Mouse (Mus musculus): ENCODE measurements around the gene Rab11fip4. TPM values are rescaled to one million over a fixed set of nuclear protein-coding genes. Genes with fewer than 3 reads are reported as not detected.

Rab11fip4 gene
- polyA plus RNA-seq, 2 experiments: 0.46 to 0.63 TPM

- no peak for DNase-seq (ENCODE audit: low read depth in 3 of 3, low spot score in 3 of 3)
- H3K9me3 ChIP-seq (ENCODE audit: control insufficient read depth, low read length): no peaks in the 10 kb centered on the region
- H3K4me1 ChIP-seq (replicated peaks; ENCODE audit: control insufficient read depth in 2 of 2, insufficient read depth in 2 of 2, low read length in 1 of 2): peaks cover 0 to 10% of the 10 kb centered on the region in 2 experiments; a peak in 2 of 4 replicates
- no peaks in the 10 kb centered on the region for H3K27me3 ChIP-seq (ENCODE audit: control insufficient read depth, insufficient read depth, low read length)
- TF ChIP-seq CTCF (IDR thresholded peaks at IDR 0.05; ENCODE audit: low read depth) (0 out of 2 replicates have a peak, but pooled peaks have one; percentile 29), EP300 (IDR thresholded peaks at IDR 0.05; ENCODE audit: low read depth) (no peak)
- H3K4me2 ChIP-seq (ENCODE audit: low read depth): no peak overlapping the region
- no peak for ATAC-seq (ENCODE audit: insufficient read depth)
- 73% methylated on average over 6 of the region's 6 CpGs for WGBS (ENCODE audit: insufficient replicate concordance)
- H3K27ac ChIP-seq: no peak overlapping the region
- H3K9ac ChIP-seq (replicated peaks): no peak overlapping the region
- no peak overlapping the region for H3K4me3 ChIP-seq (ENCODE audit: insufficient read depth in 1 of 2, low read depth in 2 of 2, low read length in 2 of 2)
- no peaks in the 10 kb centered on the region for H3K36me3 ChIP-seq (replicated peaks; ENCODE audit: control insufficient read depth, insufficient read depth, low read depth)
These were observed 44.8 kb downstream of the Rab11fip4 start for GRCm38 (mm10) chr11:79635661-79636449.

GRCm38 (mm10) chr11:79636481-79636880, 45.5 kb downstream of the Rab11fip4 start:
- ATAC-seq (ENCODE audit: insufficient read depth) (no peak), DNase-seq (ENCODE audit: low read depth in 3 of 3, low spot score in 3 of 3) (no peak)
- H3K4me3 ChIP-seq (ENCODE audit: insufficient read depth in 1 of 2, low read depth in 2 of 2, low read length in 2 of 2): no peak overlapping the region
- H3K27me3 ChIP-seq (ENCODE audit: control insufficient read depth, insufficient read depth, low read length): no peaks in the 10 kb centered on the region
- no peak for TF ChIP-seq EP300 (IDR thresholded peaks at IDR 0.05; ENCODE audit: low read depth)
- TF ChIP-seq CTCF (IDR thresholded peaks at IDR 0.05; ENCODE audit: low read depth): no peak
- no peaks in the 10 kb centered on the region for H3K9me3 ChIP-seq (ENCODE audit: control insufficient read depth, low read length)
- peaks cover 0 to 10% of the 10 kb centered on the region in 2 experiments; a peak in 2 of 4 replicates for H3K4me1 ChIP-seq (replicated peaks; ENCODE audit: control insufficient read depth in 2 of 2, insufficient read depth in 2 of 2, low read length in 1 of 2)
- no peak overlapping the region for H3K4me2 ChIP-seq (ENCODE audit: low read depth)
- H3K36me3 ChIP-seq (replicated peaks; ENCODE audit: control insufficient read depth, insufficient read depth, low read depth): no peaks in the 10 kb centered on the region
- no peak overlapping the region for H3K9ac ChIP-seq (replicated peaks)
- no peak overlapping the region for H3K27ac ChIP-seq
- WGBS (ENCODE audit: insufficient replicate concordance): 53% methylated on average over 1 of the region's 1 CpGs

GRCm38 (mm10) chr11:79638691-79639090, 47.7 kb downstream of the Rab11fip4 start:
- no peak overlapping the region for H3K9ac ChIP-seq (replicated peaks)
- no peak overlapping the region for H3K27ac ChIP-seq
- 71% methylated on average over 5 of the region's 5 CpGs for WGBS (ENCODE audit: insufficient replicate concordance)
- no peaks in the 10 kb centered on the region for H3K9me3 ChIP-seq (ENCODE audit: control insufficient read depth, low read length)
- no peak for TF ChIP-seq CTCF (IDR thresholded peaks at IDR 0.05; ENCODE audit: low read depth)
- DNase-seq (ENCODE audit: low read depth in 3 of 3, low spot score in 3 of 3) (no peak), ATAC-seq (ENCODE audit: insufficient read depth) (no peak)
- no peaks in the 10 kb centered on the region for H3K27me3 ChIP-seq (ENCODE audit: control insufficient read depth, insufficient read depth, low read length)
- H3K4me1 ChIP-seq (replicated peaks; ENCODE audit: control insufficient read depth in 2 of 2, insufficient read depth in 2 of 2, low read length in 1 of 2): peaks cover 0 to 5% of the 10 kb centered on the region in 2 experiments; a peak in 2 of 4 replicates
- H3K36me3 ChIP-seq (replicated peaks; ENCODE audit: control insufficient read depth, insufficient read depth, low read depth): no peaks in the 10 kb centered on the region
- H3K4me2 ChIP-seq (ENCODE audit: low read depth): no peak overlapping the region
- no peak overlapping the region for H3K4me3 ChIP-seq (ENCODE audit: insufficient read depth in 1 of 2, low read depth in 2 of 2, low read length in 2 of 2)

- 12% methylated on average over 8 of the region's 8 CpGs for WGBS (ENCODE audit: insufficient replicate concordance)
These were observed 50.1 kb downstream of the Rab11fip4 start for GRCm38 (mm10) chr11:79640940-79641733.

GRCm38 (mm10) chr11:79643730-79644129, 52.7 kb downstream of the Rab11fip4 start:
- Histone ChIP-seq H3K4me3 (ENCODE audit: insufficient read depth in 1 of 2, low read depth in 2 of 2, low read length in 2 of 2) (no peak overlapping the region), H3K9me3 (ENCODE audit: control insufficient read depth, low read length) (no peaks in the 10 kb centered on the region), H3K27me3 (ENCODE audit: control insufficient read depth, insufficient read depth, low read length) (no peaks in the 10 kb centered on the region), H3K27ac (no peak overlapping the region), H3K9ac (replicated peaks) (no peak overlapping the region), H3K36me3 (replicated peaks; ENCODE audit: control insufficient read depth, insufficient read depth, low read depth) (no peaks in the 10 kb centered on the region), H3K4me1 (replicated peaks; ENCODE audit: control insufficient read depth in 2 of 2, insufficient read depth in 2 of 2, low read length in 1 of 2) (peaks cover 0 to 3% of the 10 kb centered on the region in 2 experiments; a peak in 1 of 4 replicates), H3K4me2 (ENCODE audit: low read depth) (no peak overlapping the region)
- no peak for TF ChIP-seq EP300 (IDR thresholded peaks at IDR 0.05; ENCODE audit: low read depth)
- no peak for TF ChIP-seq CTCF (IDR thresholded peaks at IDR 0.05; ENCODE audit: low read depth)
- no peak for DNase-seq (ENCODE audit: low read depth in 3 of 3, low spot score in 3 of 3)
- ATAC-seq (ENCODE audit: insufficient read depth): no peak
- 66% methylated on average over 9 of the region's 9 CpGs for WGBS (ENCODE audit: insufficient replicate concordance)

More at GRCm38 (mm10) chr11:79640940-79641733, 50.1 kb downstream of the Rab11fip4 start:
- Histone ChIP-seq H3K4me2 (ENCODE audit: low read depth) (no peak overlapping the region), H3K9ac (replicated peaks) (no peak overlapping the region), H3K9me3 (ENCODE audit: control insufficient read depth, low read length) (no peaks in the 10 kb centered on the region), H3K36me3 (replicated peaks; ENCODE audit: control insufficient read depth, insufficient read depth, low read depth) (no peaks in the 10 kb centered on the region), H3K4me3 (ENCODE audit: insufficient read depth in 1 of 2, low read depth in 2 of 2, low read length in 2 of 2) (no peak overlapping the region), H3K27ac (no peak overlapping the region), H3K27me3 (ENCODE audit: control insufficient read depth, insufficient read depth, low read length) (no peaks in the 10 kb centered on the region), H3K4me1 (replicated peaks; ENCODE audit: control insufficient read depth in 2 of 2, insufficient read depth in 2 of 2, low read length in 1 of 2) (peaks cover 0 to 3% of the 10 kb centered on the region in 2 experiments; a peak in 1 of 4 replicates)
- DNase-seq (ENCODE audit: low read depth in 3 of 3, low spot score in 3 of 3) (no peak), ATAC-seq (ENCODE audit: insufficient read depth) (no peak)
- TF ChIP-seq CTCF (IDR thresholded peaks at IDR 0.05; ENCODE audit: low read depth) (no peak), EP300 (IDR thresholded peaks at IDR 0.05; ENCODE audit: low read depth) (no peak)
